In the genomic region with DNA sequence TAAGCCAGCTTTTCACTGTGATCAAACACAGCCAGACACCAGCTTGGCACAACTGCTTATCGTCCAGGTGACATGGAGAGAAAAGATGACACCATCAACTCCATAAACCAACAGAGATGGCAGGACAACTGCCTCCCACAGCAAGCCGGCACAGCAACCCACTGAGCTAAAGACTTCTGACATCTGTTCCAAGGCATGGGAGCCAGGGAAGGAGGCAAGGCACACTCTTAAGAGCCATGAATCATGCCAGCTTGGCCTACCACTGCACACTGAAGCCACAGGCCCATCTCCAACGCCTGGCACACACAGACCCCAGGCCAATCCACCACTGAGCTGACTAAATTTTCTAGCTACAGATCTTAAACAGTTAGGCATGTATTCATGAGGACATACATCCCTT, we compare ENCODE assay signal across 17 mouse cellular contexts. TPM values are rescaled to one million over a fixed set of nuclear protein-coding genes. Genes with fewer than 3 reads are reported as not detected.
"Had no signal": no experiment of that assay in that cellular context is flagged by ENCODE, and none has a peak within 500 bp of the region (broad histone marks: within the 10 kb centered on the region; RNA-seq: fewer than 3 reads in every experiment).

No protein-coding gene starts in this region.

- DNase-seq: kidney, adult 9 months; kidney, postnatal 36 days; layer of hippocampus, adult 9-11 months; layer of hippocampus, postnatal 36 days; lung, adult 18-20 months; lung, postnatal 36 days; midbrain, embryonic 14.5 days; spleen, adult 18-20 months; thymus, adult 2 months; thymus, postnatal 25 days had no signal

- H3K4me2 ChIP-seq: limb, embryonic 13.5 days; neural tube, embryonic 12.5 days; stomach, embryonic 15.5 days had no signal

- ATAC-seq: lung, postnatal 0 days had no signal

- H3K36me3 ChIP-seq: limb, embryonic 13.5 days; neural tube, embryonic 12.5 days; stomach, embryonic 15.5 days had no signal

- H3K27ac ChIP-seq: kidney, postnatal 0 days; limb, embryonic 13.5 days; liver, embryonic 14.5 days; neural tube, embryonic 12.5 days; stomach, embryonic 15.5 days had no signal

- H3K4me1 ChIP-seq: limb, embryonic 13.5 days; neural tube, embryonic 12.5 days; stomach, embryonic 15.5 days had no signal

- H3K27me3 ChIP-seq: neural tube, embryonic 12.5 days; stomach, embryonic 15.5 days had no signal

- H3K9me3 ChIP-seq: neural tube, embryonic 12.5 days; stomach, embryonic 15.5 days had no signal

- H3K9ac ChIP-seq: limb, embryonic 13.5 days; liver, embryonic 14.5 days; neural tube, embryonic 12.5 days; stomach, embryonic 15.5 days had no signal

- H3K4me3 ChIP-seq: limb, embryonic 13.5 days; neural tube, embryonic 12.5 days; stomach, embryonic 15.5 days had no signal

RNA-seq across cellular contexts. Expression of gene Pax5, which starts 32.3 kb away (rescaled TPM):
- total RNA-seq: megakaryocyte progenitor cell, adult 5-6 weeks had no signal
- polyA plus RNA-seq: kidney, postnatal 0 days; limb, embryonic 13.5 days had no signal
